Mouse (Mus musculus) retina, postnatal 7 days (tissue): Measurements from ENCODE around the gene Frrs1l.

Experiments used
- DNase-seq: peaks from one replicate; pipeline ENCODE4 v3.0.0-alpha.2; 2012; ENCODE audit warnings: low read depth, low spot score

The Frrs1l gene

DNA sequence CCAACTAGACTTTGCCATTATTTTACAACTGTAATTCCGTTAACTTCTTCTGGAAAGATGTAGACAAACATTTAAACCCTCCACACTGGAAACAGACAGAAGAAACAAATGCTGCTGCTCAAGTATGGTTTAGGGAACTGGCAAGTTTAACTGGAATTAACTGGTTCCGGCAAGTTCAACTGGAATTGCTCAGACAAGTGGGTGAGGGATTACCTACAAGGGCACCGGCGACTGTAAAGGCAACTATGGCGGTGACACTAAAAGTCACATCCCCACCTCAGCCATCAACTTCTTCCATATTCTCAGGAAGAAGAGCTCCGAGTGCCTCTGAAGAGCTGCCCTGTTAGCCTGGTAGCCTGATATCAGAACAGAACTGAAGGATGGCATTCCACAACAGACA lies 75.9 kb downstream of the Frrs1l start:
- no peak for DNase-seq

DNA sequence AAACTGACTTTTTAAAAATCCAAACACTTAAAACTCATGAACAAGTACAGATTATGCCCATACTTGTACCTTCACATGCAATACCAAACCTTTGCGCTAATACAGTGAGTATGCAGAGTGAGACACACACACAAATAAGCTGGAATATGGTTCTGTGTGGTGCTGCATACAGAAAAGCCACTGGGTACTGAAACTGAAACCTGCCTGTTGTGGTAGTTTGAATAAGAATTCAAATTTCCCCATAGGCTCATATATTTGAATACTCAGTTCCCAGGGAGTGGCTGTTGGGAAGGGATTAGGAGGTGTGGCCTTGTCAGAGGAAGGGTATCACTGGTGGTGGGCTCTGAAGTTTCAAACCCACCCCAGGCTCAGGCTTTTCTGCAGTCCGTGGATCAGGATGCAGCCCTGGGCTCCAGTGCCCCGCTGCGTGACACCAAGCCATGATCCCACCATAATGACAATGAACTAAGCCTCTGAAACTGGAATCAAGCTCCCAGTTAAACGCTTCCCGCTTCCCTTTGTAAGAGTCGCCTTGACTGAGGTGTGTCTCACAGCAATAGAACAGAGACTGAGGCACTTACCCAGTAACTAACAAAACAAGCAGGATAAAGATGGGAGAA lies 77.7 kb downstream of the Frrs1l start:
- no peak for DNase-seq

DNA sequence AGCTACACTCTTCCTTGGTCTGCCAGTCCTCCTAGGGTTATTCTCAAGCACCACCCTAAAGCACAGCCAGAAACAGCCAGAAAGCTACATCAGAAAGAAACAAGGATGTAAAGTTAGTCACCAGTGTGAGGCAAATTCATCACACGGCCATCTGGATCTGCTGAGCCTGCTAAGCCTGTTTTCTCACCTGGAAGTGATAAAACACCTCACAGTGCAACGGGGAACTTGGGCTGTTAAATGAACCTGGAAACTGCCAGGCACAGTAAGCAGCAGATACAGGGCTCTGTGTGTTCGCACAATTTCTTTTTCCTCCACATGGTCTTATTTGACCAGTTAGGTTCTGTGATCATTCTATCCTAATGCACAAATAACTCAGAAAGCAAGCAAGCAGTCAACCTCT lies 80.6 kb downstream of the Frrs1l start:
- no peak for DNase-seq

DNA sequence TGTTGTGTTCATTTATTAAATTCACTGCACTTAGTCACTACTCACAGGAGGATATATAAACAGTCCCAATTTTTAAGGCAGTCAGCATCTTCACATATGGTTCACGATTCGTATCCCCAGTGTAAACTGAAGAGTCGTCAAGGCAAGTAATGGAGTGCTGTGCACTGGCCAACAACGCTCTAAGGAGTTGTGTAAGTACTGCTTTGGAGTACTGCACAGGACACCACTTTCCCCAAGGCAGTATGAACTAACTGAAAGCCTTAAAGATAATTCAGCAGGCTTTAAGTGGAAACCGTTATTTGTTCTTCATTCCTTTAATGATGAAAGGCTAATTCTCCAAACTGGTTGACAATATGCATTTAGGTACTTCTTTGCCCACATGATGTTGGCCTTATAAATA lies 82.5 kb downstream of the Frrs1l start:
- no peak for DNase-seq
